Mouse (Mus musculus): ENCODE data around the gene Socs1.
A peak's percentile ranks its signal among the peaks of the same experiment; 100 is the strongest.

Socs1 gene

GRCm38 (mm10) chr16:10786782-10787547 is 1.6 kb upstream of the Socs1 start:
- no peak for DNase-seq (ENCODE audit: low spot score in 2 of 2)

DNA sequence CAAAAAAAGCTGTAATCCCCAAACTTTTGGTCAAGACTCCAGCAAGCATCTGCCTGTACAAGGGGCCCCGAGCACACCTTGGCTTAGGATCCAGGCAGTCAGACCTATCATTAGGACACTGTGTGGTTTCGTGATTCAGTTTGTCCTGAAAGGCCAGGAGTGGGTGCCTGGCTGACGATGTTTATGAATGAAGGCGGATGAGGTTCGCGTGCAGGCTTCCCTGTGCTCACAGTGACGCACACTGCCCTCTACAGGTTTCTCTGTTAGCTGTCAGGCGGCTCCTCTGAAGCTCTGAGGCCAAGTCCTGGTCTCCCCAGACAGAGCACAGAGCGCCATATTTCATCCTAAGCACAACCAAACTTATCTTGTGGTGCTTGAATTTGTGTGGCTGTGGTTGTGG is 952 bp upstream of the Socs1 start:
- peak; percentile 78 to 81 for DNase-seq (ENCODE audit: low spot score in 2 of 2)

GRCm38 (mm10) chr16:10784793-10785370 is 454 bp downstream of the Socs1 start:
- DNase-seq (ENCODE audit: low spot score in 2 of 2), result peak; percentile 95 to 96

- DNase-seq (ENCODE audit: low spot score in 2 of 2), result peak in 1 of 2 experiments; percentile 52
Measured at GRCm38 (mm10) chr16:10783883-10784792, 1.2 kb downstream of the Socs1 start.

GRCm38 (mm10) chr16:10783451-10783850 is 1.9 kb downstream of the Socs1 start:
- DNase-seq (ENCODE audit: low spot score in 2 of 2), result no peak

GRCm38 (mm10) chr16:10783152-10783434 is 2.2 kb downstream of the Socs1 start:
- no peak for DNase-seq (ENCODE audit: low spot score in 2 of 2)

DNA sequence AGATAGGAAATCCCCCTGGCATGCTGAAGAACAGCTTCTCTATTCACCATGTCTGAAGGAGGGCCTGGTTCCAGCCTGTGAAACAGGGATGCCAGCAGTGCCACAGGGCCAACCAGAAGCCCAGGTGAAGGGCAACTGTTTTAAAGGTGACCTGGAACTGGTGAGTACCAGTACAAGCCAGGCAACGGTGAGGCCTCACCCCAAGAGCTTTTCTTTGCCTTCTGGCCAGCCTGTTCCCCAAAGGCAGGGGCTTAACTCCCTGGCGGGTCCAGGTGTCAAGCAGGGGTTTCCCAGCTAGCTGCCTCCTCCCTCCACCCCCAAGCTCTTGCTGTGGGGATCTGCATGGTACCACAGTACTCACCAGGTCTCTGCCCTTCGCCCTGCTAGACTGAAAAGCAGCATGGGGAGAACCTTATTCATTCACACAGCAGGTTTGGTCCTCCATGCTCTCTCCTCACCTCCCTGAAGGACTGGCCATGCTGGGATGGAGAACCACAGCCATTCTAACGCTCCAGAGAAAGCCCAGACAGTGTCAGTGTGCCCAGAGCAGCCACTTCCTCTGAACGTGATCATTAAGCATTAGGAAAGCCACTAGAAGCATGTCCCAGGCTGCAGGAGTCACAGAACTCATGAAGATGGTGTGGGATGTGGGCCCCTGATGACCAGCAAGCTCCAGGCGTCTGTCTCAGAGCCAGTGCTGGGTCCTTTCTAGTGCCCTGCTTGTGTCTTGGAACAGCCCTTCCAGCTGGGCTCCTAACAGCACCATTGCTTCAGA is 2.8 kb downstream of the Socs1 start:
- DNase-seq (ENCODE audit: low spot score in 2 of 2), result no peak

DNA sequence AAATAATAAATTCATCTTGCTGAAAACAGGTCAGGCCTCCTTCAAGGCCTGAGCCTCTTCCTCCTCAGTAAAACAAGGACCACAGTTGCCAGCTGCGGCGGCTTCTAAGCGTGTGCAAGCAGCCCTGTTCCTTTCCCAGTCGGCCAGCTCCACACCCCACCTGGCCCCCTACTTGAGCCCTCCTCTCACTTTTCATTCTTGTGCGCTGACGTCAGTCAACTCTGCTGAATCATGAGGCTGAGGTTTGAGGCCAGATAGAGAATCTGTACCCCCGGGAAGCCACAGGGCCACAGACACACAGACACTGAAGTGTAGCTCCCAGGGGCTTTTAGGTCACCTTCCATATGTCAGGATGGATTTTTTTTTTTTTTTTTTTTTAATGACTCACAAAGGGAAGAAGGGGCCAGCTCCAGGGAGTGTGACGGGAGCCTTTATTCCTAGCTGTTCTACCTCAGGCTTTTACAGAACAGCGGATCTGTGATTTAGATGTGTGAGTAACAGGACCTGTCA is 3.4 kb downstream of the Socs1 start:
- DNase-seq (ENCODE audit: low spot score in 2 of 2), result no peak

DNA sequence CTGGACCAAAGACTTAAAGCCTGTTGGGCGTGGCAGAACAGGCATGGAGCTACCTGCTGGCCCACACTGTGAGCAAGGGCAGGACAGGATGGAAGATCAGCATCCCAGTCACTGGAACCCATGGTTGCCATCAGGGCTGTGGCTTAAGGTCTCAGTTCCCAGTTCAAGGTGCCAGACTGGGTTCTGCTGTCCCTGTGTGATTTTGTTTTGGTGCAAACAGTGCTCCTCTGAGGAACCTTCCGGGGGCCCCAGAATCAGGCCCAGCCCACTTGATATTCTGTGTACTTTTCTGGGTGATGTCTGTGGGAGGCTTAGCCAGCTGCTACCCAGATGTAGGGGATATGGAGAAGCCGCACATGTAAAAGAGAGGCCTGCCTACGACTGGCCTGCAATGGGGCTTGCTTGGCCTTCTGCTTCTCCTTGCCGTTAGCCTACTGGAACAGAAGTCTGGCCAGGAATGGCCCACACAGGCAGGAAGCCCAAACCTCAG is 4.7 kb downstream of the Socs1 start:
- no peak for DNase-seq (ENCODE audit: low spot score in 2 of 2)

DNA sequence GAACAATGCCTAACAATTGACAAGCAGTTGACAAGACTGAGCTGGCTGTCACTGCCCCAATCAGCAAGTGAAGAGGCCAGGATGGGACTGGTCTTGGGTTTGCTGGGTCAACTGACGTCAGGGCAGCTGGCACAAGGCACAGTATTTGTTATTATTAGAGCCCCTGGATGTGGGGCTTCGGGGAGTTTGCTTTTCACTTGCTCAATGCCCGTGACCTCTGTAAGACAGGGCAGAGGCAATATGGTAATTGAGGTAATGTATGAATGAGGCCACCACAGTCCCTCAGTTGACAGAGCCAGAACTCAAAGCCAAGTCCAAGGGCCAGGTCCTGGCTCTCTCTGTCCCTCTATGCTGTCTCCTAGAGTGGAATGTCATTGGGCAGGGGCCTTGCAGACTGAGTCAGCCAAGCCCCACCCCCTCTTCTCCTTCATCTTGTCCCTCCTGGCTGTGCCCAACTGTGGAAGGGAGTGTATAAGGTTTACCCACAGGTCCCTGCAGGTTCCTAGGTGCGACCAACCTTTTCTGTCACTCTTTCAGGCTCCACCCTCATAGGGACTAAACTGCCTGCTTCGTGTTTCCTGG is 7.7 kb downstream of the Socs1 start:
- DNase-seq (ENCODE audit: low spot score in 2 of 2), result no peak

DNA sequence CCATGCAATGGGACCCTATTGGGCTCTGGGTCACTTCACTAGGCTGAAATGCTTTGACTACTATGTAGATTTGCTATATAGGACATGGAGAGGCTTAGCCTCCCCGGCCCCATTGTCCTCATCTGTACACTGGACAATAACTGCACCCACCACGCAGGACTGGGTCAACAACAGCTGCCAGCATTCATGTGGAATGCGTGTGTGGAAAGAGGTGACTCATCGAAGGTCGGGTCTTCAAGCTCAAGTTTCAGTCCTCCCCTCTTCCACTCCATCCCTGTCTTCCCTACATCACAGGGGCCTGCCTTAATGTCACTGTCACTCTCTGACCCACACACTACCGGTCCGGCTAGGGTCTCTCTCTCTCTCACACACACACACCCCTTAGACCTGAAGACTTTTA is 9.0 kb downstream of the Socs1 start:
- DNase-seq (ENCODE audit: low spot score in 2 of 2), result no peak

DNA sequence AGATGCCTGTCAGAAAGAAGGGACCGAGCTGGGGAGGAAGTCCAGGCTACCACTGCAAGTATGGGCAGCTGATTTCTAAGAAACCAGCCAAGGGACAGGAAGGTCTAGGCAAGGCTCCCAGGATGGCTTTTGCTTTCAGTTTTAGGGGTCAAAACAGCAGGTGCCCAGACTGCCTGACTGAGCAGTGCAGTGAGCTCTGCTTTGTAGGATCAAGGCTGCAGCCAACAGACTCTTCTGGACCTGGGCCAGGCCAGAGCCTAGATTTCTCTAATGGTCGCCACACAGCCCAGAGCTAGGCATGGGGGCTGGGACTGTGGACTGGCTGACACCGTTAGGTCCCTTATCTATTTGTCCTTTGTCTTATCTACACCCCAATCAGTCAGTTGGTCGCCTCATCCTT is 10.6 kb downstream of the Socs1 start:
- DNase-seq (ENCODE audit: low spot score in 2 of 2), result no peak

DNA sequence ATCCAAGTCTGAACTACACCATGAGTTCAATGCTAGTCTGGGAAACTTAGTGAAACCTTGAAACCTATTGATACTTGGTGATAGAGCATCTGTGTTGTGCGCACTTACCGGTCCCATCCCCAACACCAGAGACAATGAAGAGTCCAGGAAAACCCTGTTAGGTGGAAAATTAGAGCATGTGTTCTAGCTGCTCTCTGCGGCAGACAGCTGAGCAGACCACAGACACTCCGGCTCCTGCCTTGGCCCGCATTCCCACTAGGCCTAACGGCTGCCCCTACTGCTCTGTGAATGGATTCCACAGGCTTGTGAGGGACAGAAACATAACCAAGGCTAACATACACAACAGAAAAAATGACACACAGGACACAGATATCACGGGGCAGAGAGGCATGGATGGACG is 11.8 kb downstream of the Socs1 start:
- DNase-seq (ENCODE audit: low spot score in 2 of 2), result no peak

DNA sequence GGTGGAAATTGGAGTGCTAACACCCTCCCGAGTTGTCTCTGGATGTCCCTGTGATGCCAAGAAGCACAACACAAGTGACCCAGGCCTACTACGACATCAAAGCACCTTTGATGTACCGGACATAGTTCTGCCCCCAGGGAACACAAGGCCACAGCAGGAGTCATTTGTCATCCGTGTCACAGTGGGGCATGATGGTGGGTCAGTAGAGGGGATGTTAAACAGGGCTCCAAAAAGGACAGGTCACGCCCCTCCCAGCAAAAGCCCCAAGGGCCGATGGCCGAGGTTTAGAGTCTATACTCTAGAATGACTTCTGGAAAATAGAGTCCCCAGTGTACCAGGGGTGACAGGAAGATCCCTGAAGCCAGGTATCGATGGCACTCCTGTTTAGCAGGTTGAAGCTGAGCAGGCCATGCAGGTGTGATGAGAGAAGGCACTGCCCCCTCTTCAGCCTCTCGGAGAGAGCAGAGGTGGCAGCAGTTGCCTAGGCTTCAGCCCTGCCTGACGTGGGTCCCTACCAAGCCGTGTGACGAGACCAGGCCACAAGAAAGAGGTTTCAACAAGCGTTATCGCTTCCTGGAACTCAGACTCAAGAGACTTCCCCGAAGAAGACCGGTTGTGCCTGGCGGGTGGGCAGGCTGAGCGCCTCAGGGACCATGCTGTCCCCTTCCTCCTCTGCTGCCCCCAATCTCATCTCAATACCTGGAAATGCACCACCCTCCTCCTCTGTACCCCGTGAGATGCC is 13.4 kb downstream of the Socs1 start:
- no peak for DNase-seq (ENCODE audit: low spot score in 2 of 2)

GRCm38 (mm10) chr16:10770531-10771325 is 14.6 kb downstream of the Socs1 start:
- DNase-seq (ENCODE audit: low spot score in 2 of 2), result no peak

DNA sequence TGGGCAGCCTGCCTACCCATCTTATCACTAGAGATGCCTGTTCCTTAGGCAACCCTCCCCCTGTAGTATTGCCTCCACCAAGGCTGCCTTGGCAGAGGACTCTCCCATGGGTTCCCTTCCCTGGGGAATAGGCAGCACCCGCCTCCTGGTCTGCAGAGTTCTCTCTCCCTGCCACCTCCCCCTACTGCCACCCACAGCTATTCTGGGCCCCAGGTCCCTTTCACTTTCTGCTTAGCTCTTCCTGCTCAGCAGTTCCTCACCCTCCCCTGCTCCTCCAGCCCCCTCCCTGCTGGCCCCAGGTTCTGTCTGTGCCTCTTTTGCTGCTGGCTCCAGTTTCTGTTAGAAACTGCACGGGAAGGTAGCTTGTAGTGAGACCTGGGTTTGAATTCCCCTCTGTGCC is 15.7 kb downstream of the Socs1 start:
- no peak for DNase-seq (ENCODE audit: low spot score in 2 of 2)

DNA sequence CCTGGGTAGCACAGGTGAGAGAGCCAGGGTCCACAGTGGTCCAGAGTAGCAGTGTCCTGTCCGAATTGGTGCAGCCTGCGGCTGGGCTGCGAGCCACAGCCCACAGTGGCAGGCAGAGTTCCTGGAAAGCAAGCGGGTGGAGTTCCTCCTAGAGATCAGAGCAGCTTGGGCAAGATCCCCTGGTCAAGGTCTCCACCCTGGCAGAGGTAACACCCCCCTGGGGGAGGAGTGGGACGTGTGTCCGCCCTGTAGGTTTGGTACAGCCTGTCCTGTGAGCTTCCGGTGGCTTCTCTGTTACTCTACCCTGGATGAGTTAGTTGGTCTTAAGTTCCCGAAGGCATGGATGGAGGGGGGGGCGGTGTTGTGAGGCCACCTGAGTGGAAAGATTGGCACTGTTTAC is 16.5 kb downstream of the Socs1 start:
- no peak for DNase-seq (ENCODE audit: low spot score in 2 of 2)

GRCm38 (mm10) chr16:10767158-10767557 is 18.2 kb downstream of the Socs1 start:
- peak in 1 of 2 experiments; percentile 74 for DNase-seq (ENCODE audit: low spot score in 2 of 2)

GRCm38 (mm10) chr16:10764323-10764722 is 21.0 kb downstream of the Socs1 start:
- DNase-seq (ENCODE audit: low spot score in 2 of 2), result no peak
